Mouse (Mus musculus): ENCODE measurements around the gene Usp50. TPM values are rescaled to one million over a fixed set of nuclear protein-coding genes. Genes with fewer than 3 reads are reported as not detected.

Usp50 gene
- polyA plus RNA-seq, 1 experiment from 2014 or later, result 2.9 TPM

Other genes with a start within 250 kb of the Usp50 start
- gene Slc27a2, start 231.1 kb downstream of the Usp50 start, polyA plus RNA-seq (2015; fragmentation: Nextera tagmentation; extraction: Ambion mirVana), result 3.9 and 8.3 TPM in 2 replicates
- gene Hdc, start 164.2 kb downstream of the Usp50 start, polyA plus RNA-seq (2015; fragmentation: Nextera tagmentation; extraction: Ambion mirVana), result 16.1 and 16.2 TPM in 2 replicates
- gene Gabpb1, start 107.1 kb downstream of the Usp50 start, polyA plus RNA-seq (2015; fragmentation: Nextera tagmentation; extraction: Ambion mirVana), result 39.9 and 41.1 TPM in 2 replicates
- gene Usp8, start 76.1 kb downstream of the Usp50 start, polyA plus RNA-seq (2015; fragmentation: Nextera tagmentation; extraction: Ambion mirVana), result 37.7 and 37.9 TPM in 2 replicates
- 44.4 and 48.2 TPM in 2 replicates for gene Trpm7, start 92.8 kb upstream of the Usp50 start, polyA plus RNA-seq (2015; fragmentation: Nextera tagmentation; extraction: Ambion mirVana)
- 48.3 and 48.4 TPM in 2 replicates for gene Sppl2a, start 149.8 kb upstream of the Usp50 start, polyA plus RNA-seq (2015; fragmentation: Nextera tagmentation; extraction: Ambion mirVana)
- gene Ap4e1, start 225.2 kb upstream of the Usp50 start, polyA plus RNA-seq (2015; fragmentation: Nextera tagmentation; extraction: Ambion mirVana), result 9.6 and 9.9 TPM in 2 replicates